Mouse (Mus musculus): Measurements from ENCODE around the gene Midn.

Midn gene

GRCm38 (mm10) chr10:80147719-80148601 is at the start of gene Midn:
Gene Midn (plus strand): TSS chr10:80148272.
- peak; percentile 92 for DNase-seq

- no peak for DNase-seq
These were observed 49.4 kb upstream of the Midn start for GRCm38 (mm10) chr10:80098630-80099029.

- DNase-seq: peak; percentile 51
These were observed 47.1 kb upstream of the Midn start for GRCm38 (mm10) chr10:80100982-80101381.

- peak; percentile 91 for DNase-seq
These were observed 45.7 kb upstream of the Midn start for GRCm38 (mm10) chr10:80102216-80102915.

GRCm38 (mm10) chr10:80103032-80103431 is 45.0 kb upstream of the Midn start:
- DNase-seq: no peak

- no peak for DNase-seq
These were observed 43.9 kb upstream of the Midn start for GRCm38 (mm10) chr10:80104181-80104580.

GRCm38 (mm10) chr10:80105460-80105859 is 42.6 kb upstream of the Midn start, which contains the start of gene Sbno2:
Gene Sbno2 (minus strand): TSS chr10:80105571.
- DNase-seq: no peak

- DNase-seq: no peak
These were observed 42.1 kb upstream of the Midn start for GRCm38 (mm10) chr10:80105926-80106325.

GRCm38 (mm10) chr10:80107678-80108077 is 40.4 kb upstream of the Midn start:
- DNase-seq: no peak

- peak; percentile 94 for DNase-seq
These were observed 33.5 kb upstream of the Midn start for GRCm38 (mm10) chr10:80114341-80115284.

GRCm38 (mm10) chr10:80115290-80115943 is 32.7 kb upstream of the Midn start, which contains the start of gene Stk11:
Gene Stk11 (plus strand): TSS chr10:80115803.
- peak; percentile 97 for DNase-seq

- DNase-seq: no peak
These were observed 32.1 kb upstream of the Midn start for GRCm38 (mm10) chr10:80115944-80116335.

GRCm38 (mm10) chr10:80116563-80116926 is 31.5 kb upstream of the Midn start:
- DNase-seq: no peak

- DNase-seq: peak; percentile 58
These were observed 31.0 kb upstream of the Midn start for GRCm38 (mm10) chr10:80116927-80117691.

GRCm38 (mm10) chr10:80117736-80118135 is 30.3 kb upstream of the Midn start:
- DNase-seq: no peak

GRCm38 (mm10) chr10:80118552-80118951 is 29.5 kb upstream of the Midn start:
- no peak for DNase-seq

GRCm38 (mm10) chr10:80120146-80120545 is 27.9 kb upstream of the Midn start:
- DNase-seq: no peak

- DNase-seq: no peak
These were observed 26.4 kb upstream of the Midn start for GRCm38 (mm10) chr10:80121639-80122038.

GRCm38 (mm10) chr10:80123932-80124562 is 24.0 kb upstream of the Midn start:
- DNase-seq: no peak

- no peak for DNase-seq
These were observed 20.2 kb upstream of the Midn start for GRCm38 (mm10) chr10:80127920-80128319.

- peak; percentile 29 for DNase-seq
These were observed 18.2 kb upstream of the Midn start for GRCm38 (mm10) chr10:80129846-80130245.

Measured in kidney, adult 18-20 months (tissue).